Mouse (Mus musculus) olfactory bulb, adult 2 months (tissue): ENCODE measurements around the gene Strip2. TPM values are rescaled to one million over a fixed set of nuclear protein-coding genes. Genes with fewer than 3 reads are reported as not detected.
A peak's percentile ranks its signal among the peaks of the same experiment; 100 is the strongest.

ENCODE experiments used
- H3K27ac ChIP-seq: fragments of 200-500 bp; 2 replicates; pipeline ENCODE4 v1.5.1; 2012; ENCODE audit warnings: low read depth, low read length; ENCODE audit not compliant: insufficient read depth
- H3K4me1 ChIP-seq: fragments of 200-500 bp; 2 replicates; pipeline ENCODE4 v1.6.1; 2012; ENCODE audit warnings: low read length; ENCODE audit not compliant: control insufficient read depth, insufficient read depth
- H3K4me3 ChIP-seq: fragments of 200-500 bp; 2 replicates; pipeline ENCODE4 v1.5.1; 2012; ENCODE audit warnings: mild to moderate bottlenecking, low read depth, low read length, moderate library complexity; ENCODE audit not compliant: insufficient read depth
- CTCF ChIP-seq: fragments of 200-500 bp; IDR thresholded peaks from 2 replicates; pipeline ENCODE4 v1.5.1; 2012; ENCODE audit warnings: low read depth, mild to moderate bottlenecking, low read length, moderate library complexity; ENCODE audit not compliant: insufficient read depth
- POLR2A ChIP-seq: fragments of 200-500 bp; IDR thresholded peaks from 2 replicates; pipeline ENCODE4 v1.6.1; 2012; ENCODE audit warnings: mild to moderate bottlenecking, low read depth, low read length, moderate library complexity; ENCODE audit not compliant: insufficient read depth
- WGBS: fragments of 180-500 bp; shearing (Covaris S2); methylation state at CpG from one replicate; pipeline ENCODE4 v1.1.7; 2018; 5-methylcytosine and 5-hydroxymethylcytosine counted together
- polyA plus RNA-seq: library from polyadenylated mRNA; stranded (reverse); fragments of >200 nt; gene quantifications from 2 replicates; pipeline ENCODE4 v1.2.4, GENCODE M21; 2012; ENCODE audit warnings: low replicate concordance; ENCODE audit not compliant: missing spikeins, insufficient read depth, insufficient read length

The Strip2 gene
- polyA plus RNA-seq, 1 experiment = not detected

DNA sequence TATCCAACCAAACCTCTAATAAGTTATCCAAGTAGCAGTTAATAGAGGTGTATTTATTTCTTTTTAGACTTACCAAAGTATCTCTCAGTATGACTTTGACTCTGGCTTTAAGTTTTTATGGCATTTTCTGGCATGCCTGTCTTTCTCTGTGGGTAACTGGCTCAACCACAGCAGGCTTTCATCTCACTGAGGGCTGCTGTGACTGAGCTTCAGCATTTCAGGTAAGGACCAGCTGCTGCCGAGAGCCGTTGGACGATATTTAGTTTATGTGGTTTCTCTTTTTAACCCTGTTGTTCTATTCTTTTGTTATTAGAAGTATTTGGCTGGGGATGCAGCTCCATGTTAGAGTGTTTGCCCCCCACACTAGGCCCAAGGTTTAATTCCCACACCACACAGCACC, 19.8 kb upstream of the Strip2 start:
- TF ChIP-seq POLR2A (no peak), CTCF (no peak)
- Histone ChIP-seq H3K4me3 (no peak overlapping the region), H3K4me1 (no peaks in the 10 kb centered on the region), H3K27ac (no peak overlapping the region)
- 93% methylated on average over 3 of the region's 3 CpGs for WGBS

DNA sequence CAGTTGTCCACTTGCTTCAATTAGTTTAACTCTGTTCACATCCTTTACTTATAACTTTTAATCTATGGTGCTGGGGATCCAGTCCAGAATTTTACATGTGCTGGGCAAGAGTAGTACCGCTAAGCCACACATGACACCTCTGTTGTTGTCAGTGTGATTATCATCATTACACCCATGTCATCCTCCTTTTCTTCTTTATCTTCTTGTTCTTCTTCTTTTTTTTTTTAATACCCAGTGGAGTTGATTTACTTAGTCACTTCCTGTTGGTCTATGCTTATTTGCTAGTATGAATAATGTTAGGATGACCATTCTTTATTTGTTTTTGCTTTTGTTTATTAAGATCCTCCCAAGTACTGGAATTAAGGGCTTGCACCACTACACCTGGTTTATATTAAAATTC, 15.4 kb upstream of the Strip2 start:
- 98% methylated on average over 1 of the region's 1 CpGs for WGBS
- H3K27ac ChIP-seq = no peak overlapping the region
- no peak overlapping the region for H3K4me3 ChIP-seq
- TF ChIP-seq POLR2A = no peak
- TF ChIP-seq CTCF = no peak
- H3K4me1 ChIP-seq = no peaks in the 10 kb centered on the region

DNA sequence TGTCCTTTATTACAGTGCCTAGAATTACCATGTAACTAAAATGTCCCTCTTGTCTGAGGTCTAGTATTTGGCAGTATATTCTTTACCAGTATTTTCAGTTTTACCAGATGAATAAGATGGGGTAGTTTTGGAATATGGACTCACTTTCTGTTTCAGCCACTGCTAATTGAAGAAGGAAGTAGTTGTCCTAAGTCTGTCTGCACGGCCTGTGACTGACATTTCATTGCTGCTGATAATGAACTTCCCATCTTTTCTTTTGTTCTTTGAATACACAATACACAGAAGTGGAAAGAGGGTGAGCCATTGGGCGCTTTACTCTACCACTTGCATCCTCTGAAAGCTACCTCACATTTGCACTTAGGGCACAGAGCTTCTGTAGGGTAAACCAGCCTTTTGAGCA, 14.6 kb upstream of the Strip2 start:
- H3K4me3 ChIP-seq = no peak overlapping the region
- 79% methylated on average over 2 of the region's 2 CpGs for WGBS
- TF ChIP-seq CTCF = no peak
- TF ChIP-seq POLR2A = no peak

GRCm38 (mm10) chr6:29903343-29903914, 13.4 kb upstream of the Strip2 start:
- H3K27ac ChIP-seq = no peak overlapping the region
- no peak overlapping the region for H3K4me3 ChIP-seq
- TF ChIP-seq POLR2A (no peak), CTCF (no peak)
- 99% methylated on average over 3 of the region's 3 CpGs for WGBS
- no peaks in the 10 kb centered on the region for H3K4me1 ChIP-seq

More for the DNA sequence above, 14.6 kb upstream of the Strip2 start:
- Histone ChIP-seq H3K4me1 (no peaks in the 10 kb centered on the region), H3K27ac (no peak overlapping the region)

DNA sequence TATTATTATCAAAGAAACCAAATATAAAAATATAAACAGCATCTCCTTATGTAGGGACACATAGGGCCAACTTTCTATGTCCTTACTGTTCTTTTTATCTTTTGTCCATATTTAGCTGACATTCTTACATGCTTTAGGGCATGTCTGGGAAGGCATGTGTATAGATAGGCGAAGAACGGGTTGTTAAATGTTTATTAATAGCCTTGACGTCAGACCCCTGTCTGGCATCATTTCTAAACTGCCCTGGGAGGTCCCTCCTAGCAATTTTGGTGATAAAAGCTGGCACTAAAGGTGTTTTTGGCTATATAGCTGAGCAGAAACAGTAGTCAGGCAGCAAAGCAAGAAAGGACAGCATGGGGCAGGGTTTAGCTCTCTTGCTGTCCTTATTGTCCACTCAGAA, 12.5 kb upstream of the Strip2 start:
- TF ChIP-seq CTCF (no peak), POLR2A (no peak)
- H3K4me3 ChIP-seq = no peak overlapping the region
- H3K4me1 ChIP-seq = no peaks in the 10 kb centered on the region

GRCm38 (mm10) chr6:29910631-29911030, 6.2 kb upstream of the Strip2 start:
- 94% methylated on average over 3 of the region's 3 CpGs for WGBS
- H3K27ac ChIP-seq = no peak overlapping the region
- H3K4me3 ChIP-seq = no peak overlapping the region
- TF ChIP-seq CTCF (no peak), POLR2A (no peak)
- H3K4me1 ChIP-seq = no peaks in the 10 kb centered on the region

More for the DNA sequence above, 12.5 kb upstream of the Strip2 start:
- 38% methylated on average over 3 of the region's 3 CpGs for WGBS
- H3K27ac ChIP-seq = no peak overlapping the region

GRCm38 (mm10) chr6:29913673-29914072, 3.1 kb upstream of the Strip2 start:
- Histone ChIP-seq H3K4me1 (peaks cover 10% of the 10 kb centered on the region), H3K27ac (no peak overlapping the region), H3K4me3 (no peak overlapping the region)
- WGBS = 58% methylated on average over 1 of the region's 1 CpGs
- TF ChIP-seq CTCF (no peak), POLR2A (no peak)

DNA sequence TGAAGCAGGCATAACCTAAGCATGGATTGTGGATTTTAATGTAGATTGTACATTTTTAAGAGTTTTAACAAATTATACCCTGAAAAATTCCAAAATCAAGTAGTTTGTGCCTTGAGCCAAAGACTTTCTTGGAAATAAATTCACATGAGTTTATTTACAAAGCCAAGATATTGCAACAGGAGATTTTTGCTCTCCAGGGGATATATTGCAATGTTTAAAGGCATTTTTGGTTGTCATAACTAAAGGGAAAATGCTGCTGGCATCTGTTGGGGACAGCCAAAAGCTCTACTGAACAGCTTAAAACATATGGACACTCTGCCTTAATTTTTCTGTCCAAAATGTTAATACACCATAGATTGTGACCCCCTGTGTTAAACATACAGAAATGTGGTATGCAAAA, 2.7 kb upstream of the Strip2 start:
- no peak for TF ChIP-seq POLR2A
- no peak for TF ChIP-seq CTCF
- Histone ChIP-seq H3K27ac (no peak overlapping the region), H3K4me3 (no peak overlapping the region), H3K4me1 (peaks cover 10% of the 10 kb centered on the region)

DNA sequence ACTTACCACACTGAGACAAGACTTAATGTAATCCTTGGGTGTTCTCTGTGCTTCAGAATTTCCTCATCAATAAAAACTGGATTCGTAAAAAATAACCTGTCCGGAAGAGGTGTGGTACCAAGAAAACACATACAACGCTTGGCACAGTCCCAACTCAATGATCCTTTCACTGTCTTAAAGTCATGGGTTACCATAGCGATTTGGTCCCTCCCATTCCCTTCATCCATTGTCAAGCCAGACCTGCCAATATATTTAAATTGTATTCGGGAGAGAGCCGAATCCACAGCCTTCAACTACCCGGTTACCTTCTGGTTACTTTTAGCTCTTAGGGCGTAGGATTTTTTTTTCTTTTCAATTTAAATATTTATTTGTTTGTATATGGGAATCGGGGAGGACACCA, 976 bp upstream of the Strip2 start:
- Histone ChIP-seq H3K27ac (no peak overlapping the region), H3K4me3 (no peak overlapping the region), H3K4me1 (peaks cover 10% of the 10 kb centered on the region)
- WGBS = 47% methylated on average over 9 of the region's 9 CpGs
- TF ChIP-seq POLR2A (no peak), CTCF (no peak)

DNA sequence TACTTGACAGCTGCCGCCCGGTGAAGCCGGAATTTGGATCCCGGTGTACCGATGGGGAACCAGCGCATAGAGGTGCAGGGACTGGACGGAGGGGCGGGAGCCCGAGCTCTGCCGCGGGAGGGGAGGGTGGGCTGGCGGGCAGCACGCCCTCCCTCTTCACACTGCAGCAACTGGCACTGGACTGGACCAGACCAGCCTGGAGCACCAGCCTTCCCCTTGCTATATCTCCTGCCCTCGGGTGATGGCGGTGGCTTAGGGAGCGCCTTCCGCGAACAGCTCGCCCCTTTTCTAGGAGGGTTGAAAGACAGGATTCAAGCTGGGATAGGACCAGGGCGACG, 540 bp downstream of the Strip2 start:
- H3K4me3 ChIP-seq = peak overlapping the region; percentile 88
- TF ChIP-seq POLR2A (no peak), CTCF (no peak)
- WGBS = 2% methylated on average over 21 of the region's 21 CpGs
- peaks cover 10% of the 10 kb centered on the region for H3K4me1 ChIP-seq
- no peak overlapping the region for H3K27ac ChIP-seq
